Mouse (Mus musculus) macrophage (primary cell): ENCODE results near the gene Tspan6. TPM values are rescaled to one million over a fixed set of nuclear protein-coding genes. Genes with fewer than 3 reads are reported as not detected.

Experiments
- H3K27ac ChIP-seq: fragments of 350-480 bp; formaldehyde crosslinking; 2 replicates; pipeline ENCODE4 v1.9.0; 2021
- H3K36me3 ChIP-seq: fragments of 350-480 bp; formaldehyde crosslinking; 2 replicates; pipeline ENCODE4 v1.9.0; 2021; ENCODE audit errors: inconsistent target
- H3K4me3 ChIP-seq: fragments of 350-480 bp; formaldehyde crosslinking; 2 replicates; pipeline ENCODE4 v1.9.0; 2021; ENCODE audit errors: inconsistent target
- H3K79me2 ChIP-seq: fragments of 350-480 bp; formaldehyde crosslinking; 2 replicates; pipeline ENCODE4 v1.9.0; 2021; ENCODE audit errors: inconsistent target
- WGBS: methylation state at CpG from one replicate; pipeline ENCODE4 v1.1.7; 2026; ENCODE audit warnings: inconsistent platforms; ENCODE audit not compliant: missing documents; 5-methylcytosine and 5-hydroxymethylcytosine counted together
- polyA plus RNA-seq: library from polyadenylated mRNA; stranded (reverse); fragments of 250-400 nt; gene quantifications from 3 replicates; pipeline ENCODE4 v1.2.4, GENCODE M21; 2018; ENCODE audit warnings: inconsistent platforms

The Tspan6 gene
- polyA plus RNA-seq, 1 experiment from 2014 or later, result not detected

DNA sequence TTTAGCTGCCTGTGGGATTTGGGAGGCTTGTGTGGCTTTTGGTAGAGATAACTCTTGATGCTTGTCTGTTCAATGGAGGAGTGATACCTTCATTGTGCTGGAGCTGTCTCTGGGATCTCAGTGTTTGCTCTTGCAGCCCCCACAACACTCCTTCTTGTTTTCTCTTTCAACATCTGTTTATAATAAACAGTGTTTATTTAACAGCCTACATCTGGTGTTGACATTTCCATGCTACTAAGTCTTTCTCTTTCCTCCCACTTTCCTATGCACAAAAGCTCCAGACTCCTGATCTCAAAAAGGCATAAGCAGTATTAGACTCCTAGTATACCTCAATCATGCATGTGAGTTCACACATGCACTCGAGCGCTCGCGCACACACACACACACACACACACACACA is 44.6 kb downstream of the Tspan6 start:
- WGBS, result no CpG with 5 or more reads among the region's 4 CpGs
- H3K36me3 ChIP-seq, result no peaks in the 10 kb centered on the region
- H3K79me2 ChIP-seq, result no peaks in the 10 kb centered on the region
- no peak overlapping the region for H3K4me3 ChIP-seq
- no peak overlapping the region for H3K27ac ChIP-seq

- 87% methylated on average over 5 of the region's 5 CpGs for WGBS
- H3K36me3 ChIP-seq, result no peaks in the 10 kb centered on the region
- no peaks in the 10 kb centered on the region for H3K79me2 ChIP-seq
- H3K27ac ChIP-seq, result no peak within 1 kb of the TSS
- H3K4me3 ChIP-seq, result no peak within 1 kb of the TSS
Observed at GRCm38 (mm10) chrX:133850680-133851079, 47.5 kb downstream of the Tspan6 start, which contains the start of gene Tnmd. Gene Tnmd (plus strand): TSS chrX:133850980.

Other genes starting within 250 kb of the Tspan6 start
- not detected in 3 replicates for gene Pcdh19, start 209.4 kb downstream of the Tspan6 start, polyA plus RNA-seq
- gene Tnmd, start 47.4 kb downstream of the Tspan6 start, polyA plus RNA-seq, result not detected in 3 replicates
- not detected in 3 replicates for gene Srpx2, start 10.0 kb upstream of the Tspan6 start, polyA plus RNA-seq
- gene Sytl4, start 83.4 kb upstream of the Tspan6 start, polyA plus RNA-seq, result 0.09 TPM in 1 of 3 replicates, not detected in the others
- gene Cstf2, start 160.8 kb upstream of the Tspan6 start, polyA plus RNA-seq, result 7.9 to 19.7 TPM (median 15.5 TPM) in 3 replicates